Mouse (Mus musculus): ENCODE data around the gene Cnnm3. TPM values are rescaled to one million over a fixed set of nuclear protein-coding genes. Genes with fewer than 3 reads are reported as not detected.

The Cnnm3 gene
- polyA plus RNA-seq, 1 experiment from 2014 or later = 2.9 TPM

- Histone ChIP-seq H3K27me3 (replicated peaks) (no peaks in the 10 kb centered on the region), H3K9me3 (no peaks in the 10 kb centered on the region), H3K9ac (no peak overlapping the region), H3K36me3 (peaks cover 54% of the 10 kb centered on the region), H3K4me3 (replicated peaks) (no peak overlapping the region), H3K27ac (no peak overlapping the region), H3K4me2 (replicated peaks) (no peak overlapping the region), H3K4me1 (replicated peaks) (peaks cover 41% of the 10 kb centered on the region)
- 85% methylated on average over 16 of the region's 16 CpGs for WGBS
- ATAC-seq = no peak
Measured at GRCm38 (mm10) chr1:36552506-36552905, 40.8 kb downstream of the Cnnm3 start.

GRCm38 (mm10) chr1:36554633-36555399 lies 43.1 kb downstream of the Cnnm3 start:
- WGBS = 66% methylated on average over 21 of the region's 21 CpGs
- Histone ChIP-seq H3K4me1 (replicated peaks) (peaks cover 35% of the 10 kb centered on the region), H3K4me3 (replicated peaks) (peak overlapping the region; percentile 90; the same call in 1 of the 2 replicates), H3K4me2 (replicated peaks) (peak overlapping the region; percentile 89), H3K27me3 (replicated peaks) (no peaks in the 10 kb centered on the region), H3K9me3 (no peaks in the 10 kb centered on the region), H3K36me3 (peaks cover 42% of the 10 kb centered on the region), H3K27ac (peak overlapping the region; percentile 99; the same call in 1 of the 2 replicates), H3K9ac (peak overlapping the region; percentile 93; the same call in 1 of the 2 replicates)
- ATAC-seq = no peak

- Histone ChIP-seq H3K4me1 (replicated peaks) (peaks cover 36% of the 10 kb centered on the region), H3K9me3 (no peaks in the 10 kb centered on the region), H3K9ac (peak overlapping the region; percentile 93), H3K36me3 (peaks cover 32% of the 10 kb centered on the region), H3K4me3 (replicated peaks) (peak overlapping the region; percentile 90), H3K4me2 (replicated peaks) (peak overlapping the region; percentile 89), H3K27me3 (replicated peaks) (no peaks in the 10 kb centered on the region), H3K27ac (peak overlapping the region; percentile 99)
- 7% methylated on average over 8 of the region's 8 CpGs for whole genome bisulfite sequencing
- no peak for ATAC-seq
Measured at GRCm38 (mm10) chr1:36555798-36556395, 44.2 kb downstream of the Cnnm3 start.

GRCm38 (mm10) chr1:36556553-36557456 lies 45.1 kb downstream of the Cnnm3 start:
- H3K4me2 ChIP-seq (replicated peaks) = peak overlapping the region; percentile 89
- WGBS = under 1% methylated on average over 52 of the region's 52 CpGs
- H3K9ac ChIP-seq = peak overlapping the region; percentile 93
- H3K9me3 ChIP-seq = no peaks in the 10 kb centered on the region
- no peaks in the 10 kb centered on the region for H3K27me3 ChIP-seq (replicated peaks)
- peak; percentile 79 for ATAC-seq
- H3K36me3 ChIP-seq = peaks cover 23% of the 10 kb centered on the region
- peaks cover 36% of the 10 kb centered on the region for H3K4me1 ChIP-seq (replicated peaks)
- H3K27ac ChIP-seq = peak overlapping the region; percentile 99
- peak overlapping the region; percentile 90 for H3K4me3 ChIP-seq (replicated peaks)

GRCm38 (mm10) chr1:36557457-36558011 lies 45.9 kb downstream of the Cnnm3 start:
- under 1% methylated on average over 44 of the region's 48 CpGs for WGBS
- Histone ChIP-seq H3K27ac (peak overlapping the region; percentile 99), H3K27me3 (replicated peaks) (no peaks in the 10 kb centered on the region), H3K36me3 (peaks cover 15% of the 10 kb centered on the region), H3K9me3 (no peaks in the 10 kb centered on the region), H3K9ac (peak overlapping the region; percentile 93), H3K4me2 (replicated peaks) (peak overlapping the region; percentile 89), H3K4me3 (replicated peaks) (peak overlapping the region; percentile 90), H3K4me1 (replicated peaks) (peaks cover 43% of the 10 kb centered on the region)
- ATAC-seq = peak; percentile 73

GRCm38 (mm10) chr1:36558031-36558993 lies 46.6 kb downstream of the Cnnm3 start, which contains the start of gene Sema4c:
TSS of gene Sema4c (minus strand) at chr1:36558349.
- peak within 1 kb of the TSS; percentile 93 for H3K9ac ChIP-seq
- peak within 1 kb of the TSS; percentile 90 for H3K4me3 ChIP-seq (replicated peaks)
- no peaks in the 10 kb centered on the region for H3K9me3 ChIP-seq
- no peaks in the 10 kb centered on the region for H3K27me3 ChIP-seq (replicated peaks)
- H3K4me2 ChIP-seq (replicated peaks) = peak within 1 kb of the TSS; percentile 89
- H3K27ac ChIP-seq = peak within 1 kb of the TSS; percentile 99
- WGBS = 2% methylated on average over 69 of the region's 69 CpGs
- ATAC-seq = peak; percentile 69
- peaks cover 8% of the 10 kb centered on the region for H3K36me3 ChIP-seq
- H3K4me1 ChIP-seq (replicated peaks) = peaks cover 51% of the 10 kb centered on the region

GRCm38 (mm10) chr1:36559256-36559655 lies 47.6 kb downstream of the Cnnm3 start:
- WGBS = 35% methylated on average over 4 of the region's 4 CpGs
- peaks cover 50% of the 10 kb centered on the region for H3K4me1 ChIP-seq (replicated peaks)
- no peaks in the 10 kb centered on the region for H3K27me3 ChIP-seq (replicated peaks)
- no peak for ATAC-seq
- H3K4me2 ChIP-seq (replicated peaks) = peak overlapping the region; percentile 89
- H3K9me3 ChIP-seq = no peaks in the 10 kb centered on the region
- no peak overlapping the region for H3K27ac ChIP-seq
- no peak overlapping the region for H3K9ac ChIP-seq
- no peaks in the 10 kb centered on the region for H3K36me3 ChIP-seq
- 0 out of 2 replicates have a peak overlapping the region, but pooled peaks have one; percentile 90 for H3K4me3 ChIP-seq (replicated peaks)

GRCm38 (mm10) chr1:36559888-36560287 lies 48.2 kb downstream of the Cnnm3 start:
- no peak overlapping the region for H3K4me3 ChIP-seq (replicated peaks)
- no peaks in the 10 kb centered on the region for H3K36me3 ChIP-seq
- no peak for ATAC-seq
- H3K9me3 ChIP-seq = no peaks in the 10 kb centered on the region
- H3K27ac ChIP-seq = no peak overlapping the region
- no peak overlapping the region for H3K4me2 ChIP-seq (replicated peaks)
- WGBS = 68% methylated on average over 5 of the region's 5 CpGs
- H3K9ac ChIP-seq = no peak overlapping the region
- no peaks in the 10 kb centered on the region for H3K27me3 ChIP-seq (replicated peaks)
- H3K4me1 ChIP-seq (replicated peaks) = peaks cover 44% of the 10 kb centered on the region

- WGBS = 50% methylated on average over 6 of the region's 6 CpGs
- Histone ChIP-seq H3K4me2 (replicated peaks) (no peak overlapping the region), H3K27ac (no peak overlapping the region), H3K9me3 (no peaks in the 10 kb centered on the region), H3K9ac (no peak overlapping the region), H3K36me3 (no peaks in the 10 kb centered on the region), H3K4me3 (replicated peaks) (no peak overlapping the region), H3K27me3 (replicated peaks) (no peaks in the 10 kb centered on the region), H3K4me1 (replicated peaks) (peaks cover 33% of the 10 kb centered on the region)
- ATAC-seq = no peak
Measured at GRCm38 (mm10) chr1:36560903-36561302, 49.2 kb downstream of the Cnnm3 start.

GRCm38 (mm10) chr1:36562388-36562787 lies 50.7 kb downstream of the Cnnm3 start:
- Histone ChIP-seq H3K9ac (no peak overlapping the region), H3K4me1 (replicated peaks) (peaks cover 31% of the 10 kb centered on the region), H3K4me2 (replicated peaks) (no peak overlapping the region), H3K9me3 (no peaks in the 10 kb centered on the region), H3K36me3 (no peaks in the 10 kb centered on the region), H3K27me3 (replicated peaks) (no peaks in the 10 kb centered on the region), H3K4me3 (replicated peaks) (no peak overlapping the region), H3K27ac (no peak overlapping the region)
- WGBS = 63% methylated on average over 4 of the region's 4 CpGs
- ATAC-seq = no peak

GRCm38 (mm10) chr1:36563197-36563596 lies 51.5 kb downstream of the Cnnm3 start:
- Histone ChIP-seq H3K4me1 (replicated peaks) (peaks cover 35% of the 10 kb centered on the region), H3K36me3 (no peaks in the 10 kb centered on the region), H3K27me3 (replicated peaks) (no peaks in the 10 kb centered on the region), H3K9me3 (no peaks in the 10 kb centered on the region), H3K9ac (no peak overlapping the region), H3K27ac (no peak overlapping the region), H3K4me2 (replicated peaks) (no peak overlapping the region), H3K4me3 (replicated peaks) (no peak overlapping the region)
- WGBS = 79% methylated on average over 2 of the region's 2 CpGs
- no peak for ATAC-seq
